Mouse (Mus musculus) central nervous system, embryonic 14 days (tissue): ENCODE measurements around the gene Uts2b. TPM values are rescaled to one million over a fixed set of nuclear protein-coding genes. Genes with fewer than 3 reads are reported as not detected.

Experiments used
- polyA plus RNA-seq: library from polyadenylated mRNA; depleted of rRNA; stranded (reverse); fragments of >200 nt; gene quantifications from 2 replicates; pipeline ENCODE4 v1.2.3, GENCODE M21; 2012; rRNA removed

Uts2b gene
- 1.5 and 1.7 TPM in 2 replicates for polyA plus RNA-seq

DNA sequence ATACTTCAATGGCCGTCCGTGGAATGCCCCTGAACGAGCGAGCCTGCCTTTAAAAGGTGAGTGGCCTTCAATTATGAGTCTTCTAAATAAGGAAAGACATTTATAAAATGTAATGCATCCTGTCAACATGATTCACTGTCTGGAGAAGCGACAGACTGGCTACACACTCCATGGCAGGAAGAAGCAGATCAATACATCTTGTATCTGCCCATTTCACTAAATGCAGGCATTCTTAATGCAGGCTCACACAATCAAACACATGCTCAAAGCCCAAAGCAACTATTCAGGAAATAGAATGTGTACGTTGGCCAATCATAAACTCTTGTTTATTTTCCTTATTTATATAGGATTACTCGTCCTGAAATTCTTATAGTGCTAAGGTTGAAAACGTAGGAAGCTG, at the start of gene Uts2b:
Gene Uts2b, minus strand, starts transcription at position 49 of the 400 bp plus-strand sequence.

DNA sequence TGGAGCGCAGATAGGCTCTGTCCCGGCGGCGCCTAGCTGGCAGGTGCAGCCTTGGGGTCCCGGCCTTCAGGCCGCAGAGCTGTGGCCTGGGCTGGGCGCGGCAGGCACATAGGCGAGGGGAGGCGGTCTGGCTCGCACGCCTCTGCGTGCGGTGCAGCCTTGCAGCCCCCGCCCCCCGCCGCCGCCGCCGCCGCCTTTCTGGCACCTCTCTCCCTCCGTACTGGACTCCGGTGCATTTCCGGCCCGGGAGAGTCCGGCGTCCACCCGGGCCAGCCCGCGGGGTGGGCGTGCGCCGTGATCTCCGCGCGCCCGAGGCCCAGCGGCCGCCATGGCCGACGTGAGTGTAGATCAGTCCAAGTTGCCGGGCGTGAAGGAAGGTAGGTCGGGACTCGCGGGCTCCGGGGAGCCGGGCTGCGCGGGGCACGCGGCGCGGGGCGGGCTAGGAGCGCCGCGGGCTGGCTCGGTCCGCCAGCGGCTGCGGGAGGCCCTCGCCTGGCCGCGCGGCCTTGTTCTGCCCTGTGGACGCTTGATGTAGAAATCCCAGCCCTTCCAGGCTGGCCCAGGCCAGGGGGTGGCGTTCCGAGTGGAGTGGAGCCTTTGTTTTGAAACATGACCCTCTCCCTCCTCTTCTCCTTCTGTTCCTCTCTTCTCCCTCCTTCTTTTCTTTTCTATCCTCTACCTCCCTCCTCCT, 18.9 kb upstream of the Uts2b start, which contains the start of gene Ccdc50:
Gene Ccdc50, plus strand, starts transcription at position 109 of the 691 bp plus-strand sequence.

DNA sequence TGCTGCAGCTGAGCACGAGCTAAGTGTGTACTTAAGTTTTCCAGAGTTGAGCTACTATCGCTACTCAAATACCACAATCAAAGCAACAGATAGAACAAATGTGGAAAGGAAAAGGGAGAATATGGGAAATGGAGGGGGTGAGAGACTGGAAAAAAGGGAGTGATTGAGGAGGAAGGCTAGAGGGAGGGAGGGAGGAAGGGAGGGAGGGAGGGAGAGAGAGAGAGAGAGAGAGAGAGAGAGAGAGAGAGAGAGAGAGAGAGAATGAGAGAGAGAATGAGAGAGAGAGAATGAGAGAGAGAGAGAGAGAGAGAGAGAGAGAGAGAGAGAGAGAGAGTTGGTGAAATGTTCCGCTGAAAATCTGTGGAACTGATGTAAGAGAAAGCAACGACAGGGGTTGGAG, 62.9 kb downstream of the Uts2b start, which contains the start of gene Ostn:
Gene Ostn, plus strand, starts transcription at position 301 of the 400 bp plus-strand sequence.

Other genes starting within 250 kb of the Uts2b start
- 0.06 and 0.64 TPM in 2 replicates for gene Ostn, start 62.8 kb downstream of the Uts2b start, polyA plus RNA-seq
- 51.6 and 52.4 TPM in 2 replicates for gene Ccdc50, start 18.6 kb upstream of the Uts2b start, polyA plus RNA-seq